Mouse (Mus musculus) heart, postnatal 0 days (tissue): ENCODE measurements around the gene Cdc20b.

ENCODE experiments used
- CTCF ChIP-seq: IDR thresholded peaks from 2 replicates; pipeline ENCODE4 v1.5.1; 2016; ENCODE audit warnings: antibody characterized with exemption, control low read depth, low read depth
- EP300 ChIP-seq: IDR thresholded peaks from 2 replicates; pipeline ENCODE4 v1.6.1; 2016; ENCODE audit warnings: antibody characterized with exemption, low read depth

GRCm38 (mm10) chr13:113022467-113022866 lies 12.4 kb upstream of the Cdc20b start:
- no peak for TF ChIP-seq EP300
- TF ChIP-seq CTCF, result no peak
